11 mouse cellular contexts compared by ENCODE assay signal in the genomic region with DNA sequence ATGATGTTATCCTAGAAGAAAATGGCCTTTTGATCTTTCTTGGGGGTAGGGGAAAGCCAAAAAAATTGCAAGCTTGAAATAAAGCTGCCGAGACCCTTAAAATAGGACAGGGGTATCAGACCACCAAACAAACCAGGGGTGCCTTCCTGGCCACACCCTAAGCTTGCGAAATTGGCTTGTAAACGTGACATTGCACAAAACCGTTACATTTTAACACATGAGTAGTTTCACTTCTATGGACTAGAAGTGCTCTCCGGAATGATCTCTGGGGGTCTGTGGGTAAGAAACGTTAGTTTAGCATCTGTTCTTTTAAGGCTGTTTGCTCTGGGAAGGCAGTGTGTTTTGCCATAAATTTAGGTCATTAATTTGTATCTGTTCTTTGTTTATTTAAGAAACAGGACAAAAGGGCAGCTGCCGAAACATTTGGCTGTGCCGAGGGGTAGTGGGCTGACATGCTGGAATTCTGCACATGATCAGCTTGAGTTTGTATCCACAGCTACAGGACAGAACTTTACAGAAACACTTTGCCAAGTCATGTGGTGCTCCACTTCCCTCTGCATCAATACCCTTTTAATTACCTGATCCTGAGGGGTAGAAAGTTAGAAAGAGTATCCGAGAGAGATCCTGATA. TPM values are rescaled to one million over a fixed set of nuclear protein-coding genes. Genes with fewer than 3 reads are reported as not detected.
DNase-seq lines count a peak whose midpoint lies in the region; ATAC-seq and TF ChIP-seq lines count a peak whose summit lies in the region.
"Had no signal": no experiment of that assay in that cellular context is flagged by ENCODE, and none has a peak within 500 bp of the region (broad histone marks: within the 10 kb centered on the region; RNA-seq: fewer than 3 reads in every experiment).

No protein-coding gene starts in this region.

- no peak for ATAC-seq in forebrain, postnatal 0 days
- no peak for ATAC-seq in lung, embryonic 16.5 days (ENCODE audit: low read depth)
- no peak for ATAC-seq in limb, embryonic 15.5 days (ENCODE audit: insufficient number of reproducible peaks, low FRiP score, low TSS enrichment, low read depth)
- peak; percentile 59 for ATAC-seq in neural tube, embryonic 13.5 days (ENCODE audit: low read depth)
- no peak for ATAC-seq in frontal cortex, adult (ENCODE audit: low TSS enrichment)

- no peak overlapping the region for H3K9ac ChIP-seq in forebrain, postnatal 0 days
- H3K9ac ChIP-seq in lung, embryonic 16.5 days (ENCODE audit: low read length) = no peak overlapping the region
- no peak overlapping the region for H3K9ac ChIP-seq in limb, embryonic 15.5 days
- no peak overlapping the region for H3K9ac ChIP-seq in neural tube, embryonic 13.5 days

- no peak for TF ChIP-seq CTCF in forebrain, postnatal 0 days (IDR thresholded peaks at IDR 0.05; ENCODE audit: low read depth)

- WGBS in forebrain, postnatal 0 days = 29% methylated on average over 9 of the region's 9 CpGs
- WGBS in forebrain, embryonic 10.5 days = 75% methylated on average over 9 of the region's 9 CpGs
- 37% methylated on average over 9 of the region's 9 CpGs for WGBS in lung, embryonic 16.5 days
- 24% methylated on average over 9 of the region's 9 CpGs for WGBS in limb, embryonic 15.5 days
- 21% methylated on average over 9 of the region's 9 CpGs for WGBS in neural tube, embryonic 13.5 days

- no peak for DNase-seq in forebrain, postnatal 0 days
- no peak for DNase-seq in forebrain, embryonic 10.5 days (ENCODE audit: extremely low spot score, low spot score)
- no peak for DNase-seq in lung, postnatal 14 days
- no peak for DNase-seq in natural killer cell, adult 2 months (ENCODE audit: low spot score in 2 of 2)
- DNase-seq: kidney, adult 11 months; right cerebral cortex, postnatal 14 days had no signal

- H3K4me2 ChIP-seq in forebrain, postnatal 0 days (ENCODE audit: low read depth) = no peak overlapping the region
- peak overlapping the region; percentile 40 for H3K4me2 ChIP-seq in lung, embryonic 16.5 days (ENCODE audit: low read depth, low read length)
- peak overlapping the region; percentile 20 for H3K4me2 ChIP-seq in limb, embryonic 15.5 days
- H3K4me2 ChIP-seq in neural tube, embryonic 13.5 days = peak overlapping the region; percentile 22

- H3K36me3 ChIP-seq in forebrain, postnatal 0 days (ENCODE audit: insufficient read depth) = no peaks in the 10 kb centered on the region
- H3K36me3 ChIP-seq in forebrain, embryonic 10.5 days (replicated peaks) = no peaks in the 10 kb centered on the region
- H3K36me3 ChIP-seq in lung, embryonic 16.5 days (ENCODE audit: control insufficient read depth, insufficient read depth, low read length) = no peaks in the 10 kb centered on the region
- H3K36me3 ChIP-seq in limb, embryonic 15.5 days = no peaks in the 10 kb centered on the region
- no peaks in the 10 kb centered on the region for H3K36me3 ChIP-seq in neural tube, embryonic 13.5 days
- H3K36me3 ChIP-seq: heart, embryonic 10.5 days had no signal

- no peaks in the 10 kb centered on the region for H3K9me3 ChIP-seq in forebrain, postnatal 0 days (ENCODE audit: low read length)
- H3K9me3 ChIP-seq in forebrain, embryonic 10.5 days = no peaks in the 10 kb centered on the region
- no peaks in the 10 kb centered on the region for H3K9me3 ChIP-seq in lung, embryonic 16.5 days (ENCODE audit: control insufficient read depth, low read length)
- no peaks in the 10 kb centered on the region for H3K9me3 ChIP-seq in limb, embryonic 15.5 days
- H3K9me3 ChIP-seq in neural tube, embryonic 13.5 days = no peaks in the 10 kb centered on the region
- H3K9me3 ChIP-seq: heart, embryonic 10.5 days had no signal

- H3K27ac ChIP-seq in forebrain, postnatal 0 days (ENCODE audit: low read depth, low read length) = peak overlapping the region; percentile 67
- no peak overlapping the region for H3K27ac ChIP-seq in forebrain, embryonic 10.5 days
- no peak overlapping the region for H3K27ac ChIP-seq in lung, embryonic 16.5 days (ENCODE audit: low read length)
- no peak overlapping the region for H3K27ac ChIP-seq in limb, embryonic 15.5 days
- no peak overlapping the region for H3K27ac ChIP-seq in neural tube, embryonic 13.5 days (replicated peaks)
- H3K27ac ChIP-seq: heart, embryonic 10.5 days had no signal

- H3K27me3 ChIP-seq in forebrain, postnatal 0 days (ENCODE audit: insufficient read depth, low read length) = no peaks in the 10 kb centered on the region
- no peaks in the 10 kb centered on the region for H3K27me3 ChIP-seq in forebrain, embryonic 10.5 days (ENCODE audit: poor library complexity, severe bottlenecking)
- no peaks in the 10 kb centered on the region for H3K27me3 ChIP-seq in lung, embryonic 16.5 days (ENCODE audit: control insufficient read depth, insufficient read depth, low read depth, low read length)
- 0 out of 2 replicates have a peak, but pooled peaks cover 2% of the 10 kb centered on the region for H3K27me3 ChIP-seq in limb, embryonic 15.5 days
- H3K27me3 ChIP-seq in neural tube, embryonic 13.5 days = no peaks in the 10 kb centered on the region

- no peak overlapping the region for H3K4me3 ChIP-seq in forebrain, postnatal 0 days (ENCODE audit: low read depth, low read length)
- H3K4me3 ChIP-seq in forebrain, embryonic 10.5 days = no peak overlapping the region
- peak overlapping the region; percentile 27 for H3K4me3 ChIP-seq in lung, embryonic 16.5 days (ENCODE audit: low read length)
- 0 out of 2 replicates have a peak overlapping the region, but pooled peaks have one; percentile 1 for H3K4me3 ChIP-seq in limb, embryonic 15.5 days
- H3K4me3 ChIP-seq in neural tube, embryonic 13.5 days = no peak overlapping the region
- H3K4me3 ChIP-seq: heart, embryonic 10.5 days had no signal

- H3K4me1 ChIP-seq in forebrain, postnatal 0 days (ENCODE audit: insufficient read depth) = 0 out of 2 replicates have a peak, but pooled peaks cover 6% of the 10 kb centered on the region
- peaks cover 20% of the 10 kb centered on the region for H3K4me1 ChIP-seq in forebrain, embryonic 10.5 days
- H3K4me1 ChIP-seq in lung, embryonic 16.5 days (replicated peaks; ENCODE audit: control insufficient read depth, insufficient read depth, low read length) = no peaks in the 10 kb centered on the region
- H3K4me1 ChIP-seq in limb, embryonic 15.5 days = no peaks in the 10 kb centered on the region
- H3K4me1 ChIP-seq in neural tube, embryonic 13.5 days (replicated peaks) = peaks cover 14% of the 10 kb centered on the region

RNA-seq across cellular contexts. Expression of gene Zbtb18, which starts 52.9 kb away (rescaled TPM):
- 301 and 445 TPM in 2 replicates for total RNA-seq in forebrain, postnatal 0 days (2014; rRNA removed)
- 88.6 and 138 TPM in 2 replicates for polyA plus RNA-seq in forebrain, postnatal 0 days (2015; fragmentation: Nextera tagmentation; extraction: Ambion mirVana)
- polyA plus RNA-seq in forebrain, embryonic 10.5 days (2016; fragmentation: Nextera tagmentation; extraction: Ambion mirVana) = 2.1 and 3.0 TPM in 2 replicates
- 1.6 and 2.2 TPM in 2 replicates for polyA plus RNA-seq in lung, embryonic 16.5 days (2015; fragmentation: Nextera tagmentation; extraction: Ambion mirVana)
- 1.8 and 3.5 TPM in 2 replicates for polyA plus RNA-seq in limb, embryonic 15.5 days (2015; fragmentation: Nextera tagmentation; extraction: Ambion mirVana)
- polyA plus RNA-seq in neural tube, embryonic 13.5 days (2015; fragmentation: Nextera tagmentation; extraction: Ambion mirVana) = 5.9 and 8.3 TPM in 2 replicates

Comparison
In these comparisons a context has a peak if more than half of its experiments do, and no peak if none do; other contexts are left out.
1. H3K4me3 ChIP-seq: peak in lung, embryonic 16.5 days (single experiment) and limb, embryonic 15.5 days (single experiment); none in forebrain, postnatal 0 days (single experiment), forebrain, embryonic 10.5 days (single experiment) and neural tube, embryonic 13.5 days (single experiment).